Mouse (Mus musculus) natural killer cell, adult 2 months (primary cell): ENCODE results near the gene Fam20a.

Experiments used
- DNase-seq, 2 experiments: peaks; one replicate each; pipeline ENCODE4 v3.0.0; 2022; ENCODE audit warnings: low spot score in 2 of 2

The Fam20a gene

DNA sequence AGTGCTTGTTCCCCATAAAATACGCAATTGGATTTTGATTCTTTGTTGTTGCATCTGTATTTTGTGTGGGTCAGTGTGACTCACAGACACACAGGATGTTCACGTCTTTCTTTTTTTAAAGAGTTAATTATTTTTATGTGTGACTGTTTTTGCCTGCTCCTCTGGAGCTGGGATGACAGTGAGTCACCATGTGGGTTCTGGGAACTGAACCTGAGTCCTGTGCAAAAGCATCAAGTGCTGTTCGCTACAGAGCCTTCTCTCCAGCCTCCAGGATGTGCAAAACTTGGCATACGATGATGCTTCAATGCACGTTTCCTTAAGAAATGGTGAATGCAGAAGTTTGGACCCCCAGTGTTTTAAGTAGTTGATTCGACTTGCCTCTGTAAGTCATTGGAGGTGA lies 67.5 kb downstream of the Fam20a start:
- no peak for DNase-seq

DNA sequence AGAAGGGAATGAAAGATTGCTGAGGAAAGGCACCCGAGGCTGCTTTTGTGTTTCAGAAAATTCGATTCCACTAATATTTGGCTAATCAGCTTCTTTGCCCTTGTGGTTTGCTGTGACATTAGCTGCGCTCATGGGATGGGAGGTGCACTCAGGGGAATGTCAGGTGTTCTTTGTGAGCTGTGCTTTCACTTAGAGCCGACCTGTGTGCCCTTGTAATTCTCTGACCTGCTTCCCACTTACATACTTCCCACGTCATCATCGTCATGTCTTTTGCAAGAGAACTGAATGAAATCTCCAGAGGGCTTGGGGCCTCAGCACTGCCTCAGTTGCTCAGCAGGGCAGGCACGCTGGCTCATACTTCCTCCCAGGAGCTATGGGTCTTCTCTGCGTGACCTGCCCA lies 68.9 kb downstream of the Fam20a start:
- no peak for DNase-seq

DNA sequence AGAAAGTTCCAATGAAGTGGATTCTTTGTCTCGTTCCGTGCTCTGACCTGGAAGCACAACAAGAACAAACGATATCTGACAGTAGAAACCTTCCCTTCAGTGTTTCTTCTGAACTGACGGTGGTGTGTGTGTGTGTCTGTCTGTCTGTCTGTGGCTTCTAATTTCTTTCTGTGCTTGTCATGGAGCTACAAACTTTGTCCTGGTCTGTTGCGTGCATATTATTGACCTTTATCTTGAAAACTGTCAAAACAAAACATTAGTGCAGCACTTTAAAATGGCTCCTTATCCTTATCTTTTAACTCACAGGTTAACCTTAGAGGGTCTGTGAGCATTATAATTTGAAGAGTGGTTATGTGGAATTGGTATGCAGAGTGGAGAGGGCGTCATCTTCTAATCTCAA lies 69.6 kb downstream of the Fam20a start:
- no peak for DNase-seq

DNA sequence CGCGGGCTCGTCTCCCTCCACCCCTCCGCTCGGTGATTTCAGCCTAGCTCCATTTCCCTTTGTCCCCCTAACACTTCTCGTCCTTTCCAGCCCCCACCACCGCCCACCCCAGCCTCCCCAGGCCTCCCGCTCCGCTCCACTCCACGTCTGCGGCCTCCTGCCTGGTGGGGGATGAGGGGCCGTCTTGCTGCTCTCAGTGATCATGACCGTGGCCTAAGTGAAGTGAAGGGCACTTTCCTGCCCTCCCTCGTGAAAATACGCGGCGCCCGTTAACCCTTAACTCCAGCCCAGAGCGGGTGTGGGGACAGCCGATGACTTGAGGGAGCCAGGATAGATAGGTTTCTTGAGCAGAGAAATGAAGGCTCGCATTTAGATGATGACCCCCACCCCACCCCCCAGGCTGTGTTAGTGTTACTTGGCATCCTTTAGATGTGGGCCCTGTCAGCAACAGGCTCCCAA lies 70.5 kb downstream of the Fam20a start:
- DNase-seq = peak; percentile 31

DNA sequence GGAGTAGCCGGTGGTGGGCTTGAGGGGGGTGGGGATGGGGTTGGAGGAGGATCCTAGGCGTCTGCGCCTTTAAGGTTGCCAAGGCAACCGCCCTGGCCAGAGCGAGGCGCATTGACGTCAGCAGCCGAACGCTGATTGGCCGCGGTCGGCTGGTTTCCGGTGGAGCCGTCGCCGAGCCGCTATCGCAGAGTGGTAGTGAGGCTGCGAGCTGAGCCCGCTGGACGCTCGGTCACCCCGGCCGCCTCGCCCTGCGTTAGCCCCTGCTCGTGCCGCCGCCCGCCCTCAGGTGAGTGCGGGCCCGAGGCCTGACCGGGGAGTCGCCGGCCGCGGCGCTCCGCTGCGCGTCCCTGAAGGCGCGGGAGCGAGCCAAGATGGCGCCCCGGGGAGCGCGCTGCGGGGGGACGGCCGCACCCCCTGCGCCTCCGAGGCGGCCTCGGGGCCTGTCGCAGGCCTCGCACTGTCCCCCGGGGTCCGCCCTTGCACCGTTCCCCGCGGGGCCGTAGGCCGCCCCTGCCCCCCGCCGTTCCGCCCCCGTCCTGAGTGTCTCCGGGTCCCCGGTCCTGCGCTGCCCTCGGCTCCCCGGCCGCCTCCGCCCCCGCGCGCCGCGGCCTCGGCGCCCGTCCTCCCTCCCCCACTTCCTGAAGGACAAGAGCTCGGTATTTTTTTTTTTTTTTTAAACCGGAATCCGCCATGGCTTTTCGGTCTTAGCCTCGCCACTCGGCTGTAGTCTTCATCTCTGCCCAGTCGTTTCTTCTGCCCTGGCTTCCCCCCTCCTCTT lies 71.1 kb downstream of the Fam20a start:
- peak; percentile 91 for DNase-seq

GRCm38 (mm10) chr11:109649975-109650701 lies 71.9 kb downstream of the Fam20a start:
- peak; percentile 64 to 72 for DNase-seq

- no peak for DNase-seq
Measured at GRCm38 (mm10) chr11:109649206-109649605, 72.9 kb downstream of the Fam20a start, which contains the start of gene Prkar1a. Prkar1a (plus strand) TSS chr11:109649405.

DNA sequence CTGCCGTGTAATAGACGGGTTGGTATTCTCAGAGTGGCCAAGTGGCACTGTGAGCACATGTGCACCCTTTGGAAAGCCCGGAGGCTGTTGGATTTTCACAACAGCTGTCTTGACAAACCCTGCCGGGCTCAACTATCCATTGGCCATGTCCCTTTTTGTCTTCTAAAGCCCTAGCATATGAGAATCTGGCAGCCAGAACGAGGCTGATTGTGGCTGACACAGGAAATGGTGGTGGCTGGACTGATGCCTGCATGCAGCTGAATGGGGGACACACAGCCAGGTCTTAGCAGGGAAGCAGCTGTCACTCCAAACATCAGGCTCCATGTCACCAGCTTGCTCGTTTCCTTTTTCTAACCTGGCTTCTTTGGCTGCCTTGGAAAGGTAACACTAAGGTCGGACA lies 73.6 kb downstream of the Fam20a start:
- DNase-seq = peak; percentile 68 to 80

DNA sequence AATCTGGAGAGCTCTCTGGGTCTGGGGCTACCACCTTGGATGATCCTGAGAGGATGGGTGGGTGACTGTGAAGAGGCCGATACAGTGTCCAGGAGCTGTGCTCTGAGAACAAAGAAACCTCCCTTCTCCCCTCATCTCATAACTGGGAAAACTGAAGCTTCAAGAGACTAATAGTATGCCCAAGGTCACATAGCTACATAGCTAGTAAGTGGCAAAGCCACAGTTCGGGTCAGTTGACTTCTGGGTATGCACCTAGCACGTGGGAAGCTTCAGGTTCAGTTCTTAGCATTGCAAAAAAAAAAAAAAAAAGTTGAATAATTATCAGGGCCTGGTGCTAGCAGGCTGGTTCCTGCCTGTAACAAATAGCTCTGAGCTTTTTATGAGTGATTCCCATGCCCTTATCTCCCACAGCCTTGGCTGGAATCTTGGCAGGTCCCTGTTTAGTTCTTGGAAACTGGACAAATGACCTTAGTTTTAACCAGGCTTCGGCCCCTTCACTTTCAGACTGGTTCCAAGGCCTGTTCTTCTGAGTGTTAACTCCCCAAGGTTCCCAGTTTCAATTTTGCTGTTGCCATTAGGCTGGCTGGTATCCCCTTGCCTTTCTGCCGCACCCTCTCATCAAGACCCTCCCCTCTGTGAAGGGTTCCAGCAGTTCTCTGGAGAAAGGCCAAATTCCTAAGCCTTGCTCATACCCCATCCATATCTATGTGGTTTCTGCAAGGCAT lies 80.4 kb downstream of the Fam20a start:
- DNase-seq = no peak

DNA sequence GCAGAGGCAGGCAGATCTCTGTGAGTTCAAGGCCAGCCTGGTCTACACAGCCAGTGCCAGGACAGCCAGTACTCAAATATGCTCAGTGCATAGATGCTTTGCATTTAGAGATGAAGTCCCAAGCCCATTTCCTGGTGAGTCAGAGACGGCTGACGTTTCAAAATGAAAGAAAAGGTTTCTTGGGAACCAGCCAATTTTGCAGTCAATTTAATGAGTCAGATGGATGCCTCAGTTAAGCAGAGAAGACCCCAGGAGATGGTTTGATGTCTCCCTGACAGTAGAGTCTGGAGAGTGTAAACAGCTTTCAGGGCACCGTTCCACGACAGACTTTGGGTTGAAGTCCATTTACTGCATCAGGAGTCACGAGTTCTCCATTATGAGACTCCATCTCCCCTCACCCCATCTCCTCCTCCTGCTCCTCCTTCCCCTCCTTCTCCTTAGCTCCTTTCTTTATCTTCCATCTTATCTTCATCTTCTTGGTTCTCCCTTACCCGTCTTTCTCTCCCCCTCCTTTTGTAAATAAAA lies 86.1 kb downstream of the Fam20a start:
- DNase-seq = no peak

DNA sequence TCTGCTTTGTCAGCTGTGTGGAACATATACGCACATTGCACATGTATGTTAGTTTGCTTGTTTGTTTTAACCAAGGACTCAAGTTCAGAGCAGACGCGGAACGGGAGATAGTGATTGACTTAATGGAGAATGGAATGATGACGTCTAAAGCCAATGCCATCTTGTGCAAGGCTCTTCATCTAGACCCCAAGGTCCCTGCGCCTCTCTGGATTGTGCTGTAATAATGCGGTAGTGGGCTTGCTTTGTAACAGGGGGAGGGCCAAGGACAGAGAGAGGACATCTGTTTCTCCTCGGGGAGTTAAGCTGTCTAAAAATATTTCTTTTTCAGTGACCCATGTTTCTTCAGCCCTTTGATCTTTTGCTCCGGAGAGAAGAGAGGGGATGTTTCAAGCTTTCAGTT lies 87.2 kb downstream of the Fam20a start:
- DNase-seq = no peak

- no peak for DNase-seq
Measured at GRCm38 (mm10) chr11:109629021-109629521, 93.0 kb downstream of the Fam20a start.

DNA sequence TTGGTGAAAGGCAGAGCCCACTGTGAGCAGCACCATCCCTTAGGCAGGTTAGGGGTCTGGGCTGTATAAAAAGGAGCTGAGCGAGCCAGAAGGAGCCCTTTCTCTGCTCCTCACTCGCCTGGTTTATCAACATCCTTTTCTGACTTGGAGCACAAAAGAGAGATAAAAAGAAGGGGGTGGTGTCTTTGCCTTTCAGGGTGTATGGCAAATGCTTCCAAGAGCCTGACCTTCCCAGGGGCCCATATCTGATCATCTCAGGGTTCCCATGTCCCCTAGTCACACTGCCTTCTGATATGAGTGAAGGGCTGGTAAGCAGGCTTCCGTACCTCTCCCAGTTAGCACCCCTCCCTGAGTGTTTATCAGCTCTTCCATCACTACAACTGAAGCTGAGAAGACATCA lies 94.0 kb downstream of the Fam20a start:
- DNase-seq = no peak

GRCm38 (mm10) chr11:109627648-109628047 lies 94.4 kb downstream of the Fam20a start:
- DNase-seq = no peak

DNA sequence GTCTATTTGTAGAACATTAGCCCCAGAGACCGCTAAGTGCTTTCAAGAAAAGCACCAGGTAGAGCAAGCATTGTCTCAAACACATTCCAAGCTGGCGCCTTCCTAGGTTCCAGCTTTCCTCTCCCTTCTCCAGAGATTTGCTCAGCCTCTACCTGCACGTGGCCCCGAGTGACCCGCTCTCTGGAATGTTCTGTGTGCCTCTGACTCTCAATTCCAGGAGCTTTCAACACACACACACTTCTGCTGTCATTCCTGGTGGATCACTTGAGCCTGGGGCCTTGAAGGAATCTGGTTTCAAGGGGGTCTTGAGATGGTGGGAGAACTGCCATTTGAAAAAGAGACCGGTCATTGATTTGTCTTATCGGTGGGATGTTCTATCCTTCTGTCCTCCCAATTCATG lies 98.8 kb downstream of the Fam20a start:
- DNase-seq = no peak

- DNase-seq = no peak
Measured at GRCm38 (mm10) chr11:109622518-109623037, 99.5 kb downstream of the Fam20a start.

DNA sequence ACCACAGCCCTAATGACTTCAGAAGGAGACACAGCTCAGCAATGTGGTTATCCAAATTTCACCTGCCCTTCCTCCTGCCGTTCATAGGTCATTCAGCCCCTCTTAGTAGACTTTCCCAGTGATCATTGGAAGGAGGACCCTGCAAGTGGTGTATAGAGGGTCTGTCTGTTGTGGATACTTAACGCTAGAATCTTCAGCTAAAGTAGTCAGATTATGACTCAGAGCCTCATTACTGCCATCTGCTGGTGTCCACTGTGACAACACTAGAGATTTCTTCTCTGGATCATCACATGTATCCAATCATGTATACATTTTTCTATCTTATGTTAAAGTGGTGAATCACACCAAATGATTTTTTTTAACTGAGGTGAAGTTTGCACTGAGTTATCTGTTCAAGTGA lies 100.9 kb downstream of the Fam20a start:
- DNase-seq = peak; percentile 29 to 40

DNA sequence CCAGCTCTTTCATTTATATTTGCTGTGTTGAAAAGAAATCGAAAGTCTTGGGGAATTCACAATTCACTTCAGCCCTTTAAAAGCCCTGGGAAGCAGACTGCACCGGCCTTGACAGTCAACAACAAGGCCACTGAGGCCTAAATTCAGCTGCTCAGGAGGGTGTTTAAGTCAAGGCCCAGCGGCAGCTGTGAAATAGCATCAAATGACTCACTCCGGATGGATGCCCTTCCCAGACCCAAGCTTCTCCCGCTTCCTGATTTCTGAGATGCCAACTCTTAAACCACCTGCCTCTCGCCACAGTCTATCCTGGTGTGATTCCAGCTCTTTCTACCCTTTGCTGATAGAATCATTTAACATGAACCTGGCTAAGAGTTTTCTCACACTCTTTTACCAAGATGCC lies 101.7 kb downstream of the Fam20a start:
- no peak for DNase-seq
